Mouse (Mus musculus): ENCODE measurements around the gene Rptn.
A peak's percentile ranks its signal among the peaks of the same experiment; 100 is the strongest.
"Not testable (repeated sequence)": the region's sequence is repeated elsewhere in the genome, so short reads cannot be mapped to it uniquely, and the experiment has no call there.

Rptn gene

DNA sequence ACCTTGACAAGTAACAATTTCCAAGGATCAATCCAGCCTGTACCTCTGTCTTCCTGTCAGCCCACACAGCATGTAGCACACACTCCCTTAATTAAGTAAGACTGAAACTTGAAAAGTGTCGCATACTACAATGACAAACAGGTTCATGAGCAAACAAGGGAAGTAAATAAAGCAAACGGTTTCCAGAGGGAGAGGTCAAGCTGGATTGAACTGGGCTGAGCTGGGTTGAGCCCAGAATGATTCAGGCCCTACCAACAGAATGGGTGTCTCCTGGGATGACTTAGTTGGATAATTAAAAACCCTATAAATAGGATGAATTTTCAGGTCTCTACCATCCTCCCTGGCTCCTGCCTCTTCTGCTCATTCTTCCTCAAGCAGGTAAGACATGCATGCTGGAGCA lies at the start of gene Rptn:
Gene Rptn, plus strand, starts transcription at position 334 of the 400 bp plus-strand sequence.
- no peak for DNase-seq (ENCODE audit: low read depth, low spot score)

DNA sequence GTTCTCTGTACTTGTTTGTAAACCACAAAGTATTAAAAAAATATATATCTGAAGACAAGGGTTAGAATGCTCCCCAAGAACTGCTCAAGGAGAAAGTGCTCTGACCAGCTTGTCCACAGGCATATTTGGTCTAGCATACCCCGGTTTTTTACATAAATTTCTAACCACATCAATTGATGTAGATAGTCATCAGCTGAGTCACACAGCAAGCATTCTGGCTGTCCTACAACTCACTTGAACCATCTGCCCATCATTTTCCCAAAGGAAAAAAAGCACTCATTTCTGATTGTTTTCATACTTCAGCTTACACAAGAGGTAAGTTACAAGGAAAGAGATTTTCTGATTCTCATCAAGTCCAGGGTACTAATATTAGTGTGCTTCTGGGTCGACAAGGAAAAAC lies 46.6 kb upstream of the Rptn start:
- no peak for DNase-seq (ENCODE audit: low read depth, low spot score)

DNA sequence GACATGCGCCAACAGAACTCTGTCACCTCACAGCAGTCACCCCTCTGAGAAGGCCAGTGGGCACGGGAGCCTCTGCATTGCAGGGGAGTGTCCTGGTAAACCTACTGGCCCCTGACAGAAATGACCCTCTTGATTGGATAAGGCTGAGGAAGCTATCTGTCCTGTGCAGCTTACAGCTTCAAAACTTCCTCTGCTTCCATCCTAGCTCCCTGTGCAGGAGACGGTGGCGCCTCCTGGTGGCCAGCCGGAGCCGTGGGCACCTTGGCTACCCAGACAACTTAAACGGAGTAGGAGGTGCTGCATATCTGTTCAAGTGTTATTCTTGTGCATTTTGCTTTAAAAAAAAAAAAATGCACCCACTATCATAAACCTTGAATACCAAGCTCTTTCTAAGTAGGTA lies 33.5 kb upstream of the Rptn start:
- DNase-seq (ENCODE audit: low read depth, low spot score): peak; percentile 62

DNA sequence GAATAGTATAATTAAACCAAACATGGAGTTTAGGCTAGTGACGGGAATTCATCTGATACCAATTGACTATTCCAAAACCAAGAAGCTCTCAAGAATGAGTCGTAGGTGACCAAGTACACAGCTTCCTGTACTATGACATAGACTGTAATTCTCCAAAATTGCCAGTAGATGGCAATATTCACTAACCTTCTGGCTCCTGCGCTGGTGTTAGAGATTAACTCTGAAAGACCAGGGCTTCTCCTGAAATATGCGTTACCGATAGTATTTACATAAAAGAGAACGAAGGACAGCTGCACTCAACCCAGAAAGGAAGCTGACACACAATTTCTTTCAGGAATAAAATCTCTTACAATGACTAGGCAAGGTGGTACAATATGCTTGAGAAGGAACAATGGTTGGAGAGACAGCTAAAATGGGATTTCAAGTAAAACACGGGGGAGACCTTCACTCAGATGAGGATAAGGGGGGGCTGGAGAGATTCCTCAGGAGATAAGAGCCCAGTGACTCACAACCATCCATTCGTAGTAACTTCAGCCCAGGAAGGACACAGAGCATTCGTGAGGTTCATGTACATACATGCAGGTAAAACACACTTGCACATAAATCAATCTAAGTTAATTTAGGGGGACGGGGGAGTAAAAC lies 31.4 kb upstream of the Rptn start:
- DNase-seq (ENCODE audit: low read depth, low spot score): peak; percentile 61

GRCm38 (mm10) chr3:93366966-93367575 lies 26.4 kb upstream of the Rptn start:
- no peak for DNase-seq (ENCODE audit: low read depth, low spot score)

DNA sequence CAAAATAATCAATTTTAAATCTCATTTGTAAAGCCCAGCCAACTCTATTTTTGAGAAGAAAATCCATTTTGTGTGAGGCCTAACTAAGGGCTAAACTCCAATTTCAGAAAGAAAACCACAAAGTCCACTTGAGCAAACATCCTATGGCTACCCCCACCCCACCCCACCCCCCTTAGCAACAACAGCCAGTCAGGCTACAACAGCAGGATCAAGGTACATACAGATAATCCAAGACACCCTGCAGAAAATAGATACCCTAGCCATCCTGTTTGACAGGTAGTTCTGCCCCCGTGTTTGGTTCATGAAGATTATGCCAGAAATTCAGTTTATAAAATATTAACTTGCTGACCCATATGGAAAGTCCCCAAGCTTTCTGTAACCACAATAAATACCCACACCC lies 25.3 kb upstream of the Rptn start:
- no peak for DNase-seq (ENCODE audit: low read depth, low spot score)

DNA sequence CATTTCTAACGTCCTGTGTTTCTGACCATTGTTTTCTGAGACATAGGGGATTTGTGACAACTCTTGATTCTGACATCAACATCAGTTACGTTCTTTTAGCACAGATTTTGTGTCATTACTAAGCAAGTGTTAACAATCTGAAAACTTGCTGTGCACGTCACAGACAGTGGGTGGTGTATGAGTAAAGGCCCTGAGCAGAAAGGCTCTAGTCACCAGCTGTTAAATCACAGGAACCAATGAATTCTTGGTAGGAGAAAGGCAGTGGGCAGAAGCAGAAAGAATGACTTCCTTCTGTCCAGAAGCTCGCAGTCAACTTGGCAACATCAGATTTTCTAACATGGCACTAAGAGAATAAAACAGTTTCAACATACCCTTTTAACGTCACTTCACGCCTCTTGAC lies 20.1 kb upstream of the Rptn start:
- no peak for DNase-seq (ENCODE audit: low read depth, low spot score)

GRCm38 (mm10) chr3:93375196-93375595 lies 18.3 kb upstream of the Rptn start:
- DNase-seq (ENCODE audit: low read depth, low spot score): no peak

DNA sequence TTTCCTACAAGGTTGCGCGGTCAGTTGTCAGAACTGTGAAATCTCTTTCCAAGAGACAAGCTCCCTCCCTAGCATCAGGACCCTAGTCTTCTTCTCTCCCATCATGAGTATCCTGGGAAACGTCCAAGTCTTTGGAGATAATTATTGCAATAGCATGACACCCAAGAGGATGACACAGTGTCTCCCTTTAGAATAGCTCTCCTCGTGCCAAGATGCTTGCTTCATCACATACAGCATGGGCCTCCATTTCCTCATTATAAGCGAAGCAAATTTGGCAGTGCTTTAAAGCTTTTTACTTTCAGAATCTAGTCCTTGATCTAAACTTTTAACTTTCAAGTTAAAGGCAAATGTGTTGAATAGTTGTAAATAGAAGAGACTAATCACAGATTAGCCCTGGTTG lies 17.9 kb upstream of the Rptn start:
- DNase-seq (ENCODE audit: low read depth, low spot score): no peak

GRCm38 (mm10) chr3:93378146-93378545 lies 15.4 kb upstream of the Rptn start:
- peak; percentile 45 for DNase-seq (ENCODE audit: low read depth, low spot score)

GRCm38 (mm10) chr3:93403936-93404335 lies 10.4 kb downstream of the Rptn start:
- DNase-seq (ENCODE audit: low read depth, low spot score): no peak

DNA sequence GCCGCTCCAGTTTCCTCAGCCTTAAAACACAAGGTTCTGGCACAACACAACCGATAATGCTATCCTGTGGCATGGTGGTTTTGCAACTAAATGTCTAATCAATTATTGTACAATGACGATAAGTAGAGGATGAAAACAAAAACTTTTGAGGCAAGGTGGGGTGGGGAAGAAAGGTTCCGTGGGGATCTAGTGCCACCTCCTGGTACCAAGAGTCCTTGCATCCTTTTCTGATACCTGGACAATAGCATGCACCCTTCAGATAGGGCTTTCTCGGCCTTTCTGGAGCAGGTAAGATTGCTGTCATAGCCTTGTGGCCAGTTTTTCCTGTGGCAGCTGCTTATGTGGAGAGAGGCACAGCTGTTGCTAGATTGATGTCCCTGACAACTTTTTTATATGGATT lies 13.5 kb downstream of the Rptn start:
- DNase-seq (ENCODE audit: low read depth, low spot score): peak; percentile 54

DNA sequence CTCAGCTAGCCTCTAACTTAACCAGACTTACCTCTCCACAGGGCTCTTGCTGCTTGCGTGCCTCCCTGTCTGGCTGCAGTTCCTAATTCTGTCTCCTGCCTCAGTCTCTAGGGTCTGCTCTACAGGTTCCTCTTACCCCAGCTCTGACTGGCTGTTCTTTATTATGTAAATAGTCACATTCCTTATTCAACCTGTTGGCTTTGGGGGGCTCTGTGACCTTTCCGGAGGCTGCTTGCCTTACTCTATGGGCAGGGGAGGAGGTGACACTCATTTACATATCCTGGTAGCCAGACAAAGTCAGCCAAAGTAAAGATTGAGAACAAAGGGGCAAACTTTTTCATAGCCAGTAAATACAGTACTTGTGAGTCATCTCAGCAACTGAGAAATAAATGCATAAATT lies 18.4 kb downstream of the Rptn start:
- peak; percentile 92 for DNase-seq (ENCODE audit: low read depth, low spot score)

DNA sequence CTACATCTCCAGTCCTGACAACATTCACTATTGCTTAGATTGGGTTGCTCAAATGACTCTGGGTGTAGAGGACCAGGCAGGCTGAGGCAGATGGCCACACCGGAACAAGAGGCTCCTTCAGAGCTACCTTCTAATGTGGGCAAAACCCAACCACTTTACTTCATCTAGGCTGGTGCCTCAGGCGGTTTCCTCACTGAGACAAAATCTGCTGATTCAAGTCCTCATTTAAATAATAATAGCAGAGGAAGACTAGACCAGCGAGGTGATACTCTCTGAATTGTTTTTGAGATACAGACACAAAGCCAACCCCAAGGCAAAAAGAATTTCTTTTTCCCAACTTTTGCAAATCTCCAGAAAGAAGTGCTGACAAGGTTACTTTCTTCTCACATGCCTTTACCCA lies 38.2 kb downstream of the Rptn start:
- DNase-seq (ENCODE audit: low read depth, low spot score): peak; percentile 53

DNA sequence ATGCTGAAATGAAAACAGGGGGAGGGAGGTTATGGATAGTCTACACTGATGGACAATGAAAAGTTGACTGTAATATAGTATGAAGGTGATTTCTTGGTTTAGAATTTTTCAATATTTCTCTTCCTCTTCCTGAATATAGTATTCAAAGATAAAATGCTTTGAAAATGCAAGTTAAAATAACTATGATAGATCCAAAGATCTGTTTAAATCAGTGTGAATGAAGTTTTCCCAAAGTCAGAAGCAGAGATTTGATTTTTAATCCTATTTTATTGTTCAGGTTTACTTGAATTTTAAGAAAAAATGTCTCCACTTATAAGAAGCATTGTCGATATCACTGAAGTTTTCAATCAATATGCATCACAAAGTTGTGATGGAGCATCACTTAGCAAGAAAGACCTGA lies 48.5 kb downstream of the Rptn start, which contains the start of gene Tchh:
Gene Tchh, plus strand, starts transcription at position 301 of the 400 bp plus-strand sequence.
- no peak for DNase-seq (ENCODE audit: low read depth, low spot score)

- DNase-seq (ENCODE audit: low read depth, low spot score): peak; percentile 66
Observed at GRCm38 (mm10) chr3:93443501-93444101, 50.1 kb downstream of the Rptn start.

DNA sequence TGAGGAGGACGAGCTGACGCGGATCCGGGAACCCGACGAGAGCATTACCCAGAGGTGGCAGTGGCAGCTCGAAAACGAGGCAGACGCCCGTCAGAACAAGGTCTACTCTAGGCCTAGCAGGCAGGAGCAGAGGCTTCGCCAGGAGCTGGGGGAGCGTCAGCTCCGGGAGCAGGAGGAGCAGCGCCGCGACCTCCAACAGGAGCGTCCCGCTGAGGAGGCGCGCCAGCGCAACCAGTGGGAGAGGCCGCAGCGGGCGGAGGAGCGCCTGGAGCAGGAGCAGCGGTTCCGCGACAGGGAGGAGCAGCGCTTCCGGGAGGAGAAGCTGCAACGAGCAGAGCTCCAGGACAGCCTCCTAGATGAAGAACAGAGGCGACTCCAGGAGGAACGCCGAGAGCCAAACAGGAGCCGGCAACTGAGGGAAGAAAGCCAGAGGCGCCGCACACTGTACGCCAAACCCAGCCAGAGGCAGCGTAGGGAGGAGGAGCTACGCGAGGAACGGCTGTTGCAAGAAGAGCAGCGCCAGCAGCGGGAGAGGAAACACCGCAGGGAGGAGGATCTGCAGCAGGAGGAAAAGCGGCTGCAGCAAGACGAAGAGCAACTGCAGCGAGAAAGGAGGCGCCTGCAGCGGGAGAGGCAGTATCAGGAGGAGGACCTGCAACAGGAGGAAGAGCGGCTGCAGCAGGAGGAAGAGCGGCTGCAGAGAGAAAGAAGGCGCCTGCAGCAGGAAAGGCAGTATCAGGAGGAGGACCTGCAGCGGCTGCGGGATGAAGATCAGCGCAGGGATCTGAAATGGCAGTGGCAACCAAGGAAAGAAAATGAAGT lies 51.1 kb downstream of the Rptn start:
- DNase-seq (ENCODE audit: low read depth, low spot score): peak; percentile 79

DNA sequence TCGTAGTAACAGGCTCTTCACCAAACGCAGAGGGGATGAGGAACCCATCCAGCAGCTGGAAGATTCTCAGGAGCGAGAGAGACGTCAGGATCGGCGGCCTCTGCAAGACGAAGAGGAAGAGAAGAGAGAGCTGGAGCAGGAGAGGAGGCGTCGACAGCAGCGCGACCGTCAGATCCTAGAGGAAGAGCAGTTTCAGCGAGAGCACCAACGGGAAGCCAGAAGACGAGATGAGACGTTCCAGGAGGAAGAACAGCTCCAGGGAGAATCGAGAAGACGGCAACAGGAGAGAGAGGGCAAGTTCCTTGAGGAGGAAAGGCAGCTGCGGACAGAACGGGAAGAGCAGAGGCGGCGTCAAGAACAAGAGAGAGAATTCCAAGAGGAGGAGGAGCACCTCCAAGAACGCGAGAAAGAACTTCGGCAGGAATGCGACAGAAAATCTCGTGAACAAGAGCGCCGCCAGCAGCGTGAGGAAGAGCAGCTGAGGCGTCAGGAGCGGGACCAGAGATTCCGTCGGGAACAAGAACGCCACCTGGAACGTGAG lies 51.7 kb downstream of the Rptn start:
- DNase-seq (ENCODE audit: low read depth, low spot score): peak; percentile 73

GRCm38 (mm10) chr3:93446128-93446755 lies 52.7 kb downstream of the Rptn start:
- DNase-seq (ENCODE audit: low read depth, low spot score): peak; percentile 60

DNA sequence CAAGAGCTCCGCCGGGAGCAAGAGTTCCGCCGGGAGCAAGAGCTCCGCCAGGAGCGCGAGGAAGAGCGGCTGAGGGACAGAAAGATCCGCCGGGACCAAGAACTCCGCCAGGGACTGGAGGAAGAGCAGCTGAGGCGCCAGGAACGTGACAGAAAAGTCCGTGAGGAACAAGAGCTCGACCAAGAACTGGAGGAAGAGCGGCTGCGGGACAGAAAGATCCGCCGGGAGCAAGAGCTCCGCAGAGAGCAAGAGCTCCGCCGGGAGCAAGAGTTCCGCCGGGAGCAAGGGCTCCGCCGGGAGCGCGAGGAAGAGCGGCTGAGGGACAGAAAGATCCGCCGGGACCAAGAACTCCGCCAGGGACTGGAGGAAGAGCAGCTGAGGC lies 53.2 kb downstream of the Rptn start:
- not testable (repeated sequence) for DNase-seq (ENCODE audit: low read depth, low spot score)

DNA sequence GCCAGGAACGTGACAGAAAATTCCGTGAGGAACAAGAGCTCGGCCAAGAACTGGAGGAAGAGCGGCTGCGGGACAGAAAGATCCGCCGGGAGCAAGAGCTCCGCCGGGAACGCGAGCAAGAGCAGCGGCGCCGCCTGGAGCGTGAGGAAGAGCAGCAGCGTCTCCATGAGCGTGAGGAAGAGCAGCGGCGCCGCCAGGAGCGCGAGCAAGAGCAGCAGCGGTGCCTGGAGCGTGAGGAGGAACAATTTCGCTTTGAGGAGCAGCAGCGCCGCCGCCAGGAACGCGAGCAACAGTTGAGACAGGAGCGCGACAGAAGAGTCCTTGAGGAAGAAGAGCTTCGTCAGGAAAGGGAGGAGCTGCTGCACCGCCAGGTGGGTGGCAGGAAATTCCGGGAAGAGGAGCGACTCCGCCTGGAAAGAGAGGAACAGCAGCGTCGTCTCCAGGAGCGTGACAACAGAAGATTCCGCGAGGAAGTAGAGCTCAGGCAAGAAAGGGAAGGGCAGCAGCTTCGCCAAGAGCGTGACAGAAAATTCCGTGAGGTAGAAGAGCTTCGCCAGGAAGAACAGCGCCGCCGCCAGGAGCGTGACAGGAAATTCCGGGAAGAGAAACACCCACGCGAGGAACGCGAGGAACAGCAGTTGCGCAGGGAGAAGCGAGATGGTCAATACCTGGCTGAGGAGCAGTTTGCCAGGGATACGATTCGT lies 53.8 kb downstream of the Rptn start:
- peak; percentile 93 for DNase-seq (ENCODE audit: low read depth, low spot score)

All from ES-CJ7 (cell line).